Mouse (Mus musculus) adrenal gland, adult (tissue): ENCODE data around the gene Selenov.
"Not testable (repeated sequence)": the region's sequence is repeated elsewhere in the genome, so short reads cannot be mapped to it uniquely, and the experiment has no call there.

Experiments
- DNase-seq, 2 experiments: peaks; one replicate each; pipeline ENCODE4 v3.0.0; 2022 to 2023; ENCODE audit warnings: low spot score in 1 of 2; ENCODE audit not compliant: inconsistent age in 2 of 2

Selenov gene

GRCm38 (mm10) chr7:28298837-28299625, 8.0 kb upstream of the Selenov start:
- peak; percentile 44 to 78 for DNase-seq

DNA sequence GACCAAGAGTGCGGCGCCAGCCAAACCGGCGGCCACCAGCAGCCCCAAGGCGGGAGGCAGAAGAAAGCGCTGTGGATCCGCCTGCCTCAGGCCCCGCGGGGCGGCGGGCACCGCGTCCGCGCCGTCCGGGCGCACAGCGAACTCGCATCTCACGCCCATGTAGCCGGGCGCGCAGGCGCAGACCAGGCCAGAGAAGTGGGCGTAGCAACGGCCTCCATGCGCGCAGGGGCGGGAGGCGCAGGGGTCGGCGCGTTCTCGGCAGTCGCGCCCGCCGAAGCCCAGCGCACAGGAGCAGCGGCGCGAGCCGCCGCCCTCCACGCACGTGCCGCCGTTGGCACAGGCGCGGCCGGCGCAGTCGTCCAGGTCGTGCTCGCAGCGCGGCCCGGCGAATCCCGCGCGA, 3.5 kb upstream of the Selenov start:
- peak; percentile 72 to 79 for DNase-seq

- DNase-seq = no peak
Observed at GRCm38 (mm10) chr7:28290165-28290564, 821 bp downstream of the Selenov start.

DNA sequence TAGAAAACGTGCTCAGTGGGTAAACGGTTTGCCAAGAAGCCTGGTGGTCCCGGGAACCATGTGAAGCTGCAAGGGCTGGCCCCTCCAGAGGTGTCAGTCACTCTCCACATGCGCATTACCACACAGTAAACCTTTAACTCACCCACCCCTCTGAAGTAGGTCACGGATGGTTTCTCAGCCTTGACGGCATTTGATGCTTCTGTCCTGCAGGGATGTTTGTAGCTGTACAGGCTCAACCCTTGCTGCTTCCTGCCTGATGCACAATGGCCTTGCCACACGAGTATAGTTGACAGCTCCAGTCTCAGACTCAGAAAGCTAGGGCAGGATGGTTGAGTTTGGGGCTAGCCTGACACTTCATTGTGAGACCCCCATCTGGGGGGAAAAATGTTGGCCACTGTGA, 10.4 kb downstream of the Selenov start:
- DNase-seq = no peak

DNA sequence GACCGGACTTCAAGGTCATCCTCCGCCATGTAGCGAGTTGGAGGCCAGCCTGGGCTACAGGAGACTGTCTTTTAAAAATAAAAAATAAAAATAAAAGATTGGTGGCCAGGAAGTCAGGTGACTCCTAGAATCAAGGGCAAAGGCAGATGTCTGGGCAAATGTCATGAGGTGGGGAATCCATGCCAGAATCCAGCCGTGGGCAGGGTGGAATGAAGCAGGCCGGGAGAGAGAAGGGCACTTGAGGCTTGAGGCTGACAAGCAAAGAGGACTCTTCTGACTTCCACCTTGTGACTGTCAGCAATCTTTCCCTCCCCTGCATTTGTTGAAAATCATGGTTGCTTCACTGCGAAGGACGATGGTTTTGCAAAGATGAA, 12.7 kb downstream of the Selenov start:
- DNase-seq = no peak

GRCm38 (mm10) chr7:28277615-28278278, 13.2 kb downstream of the Selenov start, which contains the start of gene Eid2b:
Gene Eid2b (plus strand): TSS chr7:28277739.
- DNase-seq = peak; percentile 96 to 99

- DNase-seq = no peak
Observed at GRCm38 (mm10) chr7:28277237-28277614, 13.8 kb downstream of the Selenov start.

DNA sequence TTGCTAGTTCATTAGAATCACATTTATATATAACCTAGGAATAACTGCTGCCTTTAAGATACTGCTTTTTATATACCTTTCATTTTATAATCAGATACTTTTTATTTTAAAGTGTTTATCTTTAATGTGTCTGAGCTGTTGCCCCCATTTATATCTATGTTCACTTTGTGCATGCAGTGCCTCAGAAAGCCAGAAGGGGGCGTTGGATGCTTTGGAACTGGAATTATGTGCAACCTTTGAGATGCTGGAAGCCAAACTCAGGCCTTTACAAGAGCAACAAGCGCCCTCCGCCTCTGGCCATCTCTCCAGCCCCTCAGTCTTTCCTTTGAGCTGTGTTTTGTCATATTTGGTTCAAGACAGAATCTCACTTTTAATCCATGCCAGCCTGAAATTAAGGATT, 19.2 kb downstream of the Selenov start:
- DNase-seq = no peak

GRCm38 (mm10) chr7:28269355-28269754, 21.6 kb downstream of the Selenov start:
- no peak for DNase-seq

DNA sequence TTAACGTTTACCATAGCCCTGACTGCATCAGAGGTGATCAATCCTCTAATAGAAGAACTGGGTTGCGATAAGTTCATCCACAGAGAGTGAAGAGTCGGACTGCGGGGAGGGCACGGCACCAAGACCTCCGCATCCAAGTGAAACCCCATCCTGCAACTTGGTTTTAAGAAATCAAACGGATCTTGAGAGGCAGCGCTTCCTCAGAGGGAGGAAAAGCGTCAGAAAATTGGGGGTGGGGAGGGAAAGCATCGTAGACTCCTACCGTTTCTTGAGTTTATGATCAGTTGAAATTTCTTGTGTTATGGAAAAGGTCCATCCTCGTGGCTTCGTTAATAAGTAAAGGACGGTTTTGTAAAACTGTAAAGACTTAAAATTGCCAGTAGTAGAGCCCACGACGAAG, 22.4 kb downstream of the Selenov start:
- no peak for DNase-seq

DNA sequence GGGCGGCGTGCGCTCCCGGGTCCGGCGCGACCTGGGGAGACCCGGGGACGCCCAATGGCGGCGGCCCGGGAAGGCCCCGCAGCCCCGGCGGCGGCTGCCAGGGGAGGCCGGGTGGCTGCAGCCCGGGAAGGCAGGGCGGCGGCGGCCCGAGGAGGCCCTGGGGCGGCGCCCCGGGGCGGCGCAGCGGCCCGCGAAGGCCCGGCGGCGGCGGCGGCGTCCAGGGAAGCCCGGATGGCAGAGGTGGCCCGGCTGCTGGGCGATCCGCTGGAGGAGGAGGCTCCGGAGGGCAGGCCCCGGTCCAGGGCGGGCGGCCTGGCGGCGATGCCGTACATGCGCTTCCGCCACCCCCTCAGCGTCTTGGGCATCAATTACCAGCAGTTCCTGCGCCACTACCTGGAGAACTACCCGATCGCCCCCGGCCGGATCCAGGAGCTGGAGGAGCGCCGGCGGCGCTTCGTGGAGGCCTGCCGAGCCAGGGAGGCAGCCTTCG, 22.9 kb downstream of the Selenov start:
- peak; percentile 75 to 93 for DNase-seq

DNA sequence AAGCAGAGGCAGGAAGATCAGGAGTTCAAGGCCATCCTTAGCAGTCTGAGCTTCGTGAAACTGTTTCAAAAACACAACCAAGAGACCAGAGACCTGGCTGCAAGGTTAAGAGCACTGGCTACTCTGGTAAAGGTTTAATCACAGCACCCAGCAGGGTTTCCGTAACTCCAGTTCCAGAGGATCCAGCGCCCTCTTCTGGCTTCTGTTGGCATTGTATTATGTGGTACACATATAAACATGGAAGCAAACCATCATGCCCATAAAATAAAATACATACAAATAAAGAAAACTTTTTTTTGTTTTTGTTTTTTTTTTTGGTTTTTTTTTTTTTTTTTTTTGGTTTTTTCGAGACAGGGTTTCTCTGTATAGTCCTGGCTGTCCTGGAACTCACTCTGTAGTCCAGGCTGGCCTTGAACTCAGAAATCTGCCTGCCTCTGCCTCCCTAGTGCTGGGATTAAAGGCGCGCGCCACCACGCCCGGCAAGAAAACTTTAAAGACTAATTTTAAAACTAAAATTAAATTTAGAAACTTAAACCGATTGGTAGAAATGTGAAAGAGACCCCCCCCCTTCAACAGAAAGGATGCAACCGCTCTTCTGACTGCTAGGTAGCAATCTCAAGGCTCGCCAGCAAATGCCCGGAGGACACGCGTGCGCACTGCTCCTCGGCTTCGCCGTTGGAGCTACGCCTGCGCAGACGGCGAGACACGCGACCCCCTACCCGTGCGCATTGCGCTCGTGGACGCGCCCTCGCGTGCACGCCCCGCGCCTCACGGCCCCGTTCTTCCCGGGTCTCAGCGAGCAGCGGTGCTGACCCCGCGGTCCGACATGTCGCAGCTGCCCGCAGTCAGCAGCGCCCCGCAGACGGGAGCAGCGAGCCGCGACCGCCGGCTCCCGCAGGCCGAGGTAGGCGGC, 23.6 kb downstream of the Selenov start, which contains the start of gene Eid2:
Gene Eid2, plus strand, starts transcription at position 753 of the 913 bp plus-strand sequence.
- DNase-seq = peak in 1 of 2 experiments; percentile 89

DNA sequence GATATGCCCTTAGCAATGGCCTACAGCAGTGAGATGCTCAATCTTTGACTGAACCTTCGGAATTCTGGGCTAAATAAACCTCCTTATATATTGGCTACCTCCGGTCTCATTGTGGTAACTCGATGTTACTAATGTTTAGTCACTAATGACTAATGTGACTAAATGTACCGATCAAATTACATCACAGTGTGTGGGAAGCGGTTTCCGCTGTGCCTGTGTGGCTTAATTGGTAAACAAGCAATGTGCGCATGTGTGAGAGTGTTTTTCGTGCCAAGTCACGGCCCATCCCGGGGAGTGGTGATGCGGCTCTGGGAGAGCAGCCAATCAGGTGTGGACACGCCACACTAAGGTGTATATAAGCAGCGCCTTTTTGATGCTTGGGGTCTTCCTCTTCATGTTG, 25.6 kb downstream of the Selenov start:
- no peak for DNase-seq

DNA sequence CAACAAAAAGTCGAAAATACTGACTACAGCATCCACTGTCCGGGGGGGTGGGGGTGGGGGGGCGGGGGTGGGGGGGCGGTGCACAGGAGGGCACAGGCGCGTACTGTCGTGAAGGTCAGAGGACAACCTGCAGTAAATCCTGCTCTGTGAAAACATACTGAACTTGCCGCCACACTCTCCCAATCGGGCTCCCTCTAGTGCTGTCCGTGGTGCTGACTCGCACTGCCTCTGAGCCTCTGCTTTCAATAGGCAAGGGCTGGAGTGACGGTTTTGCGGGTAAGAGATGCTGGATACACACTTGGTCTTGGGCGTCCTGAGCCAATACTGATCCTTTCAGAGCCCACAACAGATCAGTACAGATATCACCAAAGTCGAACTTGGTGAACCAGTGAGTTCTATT, 27.2 kb downstream of the Selenov start:
- DNase-seq = peak; percentile 68 to 88

- no peak for DNase-seq
Observed at GRCm38 (mm10) chr7:28262861-28263260, 28.1 kb downstream of the Selenov start.

DNA sequence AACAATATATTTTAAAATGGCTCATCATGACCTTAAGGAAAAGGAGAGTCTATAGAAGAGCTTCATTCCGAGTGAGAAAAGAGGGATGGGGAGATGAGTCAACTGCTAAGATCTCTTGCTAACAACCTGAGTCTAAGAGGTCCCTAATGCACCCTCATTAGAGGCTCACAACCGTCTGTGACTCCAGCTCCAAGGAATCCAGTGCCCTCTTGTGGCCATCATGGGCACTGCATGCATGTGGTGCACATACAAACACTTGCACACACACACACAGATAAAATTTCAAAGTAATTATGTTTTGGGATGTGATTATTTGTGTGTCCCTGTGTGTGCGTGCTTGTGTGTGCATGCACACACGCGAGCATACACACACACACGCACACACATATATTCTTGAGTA, 35.5 kb downstream of the Selenov start:
- DNase-seq = no peak

DNA sequence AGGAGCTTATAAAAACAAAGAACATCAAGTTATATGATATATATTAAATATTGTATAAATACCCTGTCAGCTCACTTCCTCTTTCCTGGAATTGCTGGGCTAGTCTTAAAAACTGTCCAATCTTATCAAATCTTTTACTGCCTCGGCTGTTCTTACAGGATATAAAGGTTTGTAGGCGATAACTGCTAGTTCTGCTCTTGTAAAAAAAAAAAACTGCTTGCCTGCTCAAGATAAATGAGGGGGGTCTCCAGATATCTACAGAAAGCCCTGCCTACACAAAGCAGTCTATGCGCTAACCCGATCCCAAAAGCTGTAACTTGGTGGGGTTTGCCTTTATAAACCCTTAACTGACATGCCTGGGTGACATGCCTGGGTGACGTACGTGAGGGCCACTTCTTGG, 36.4 kb downstream of the Selenov start:
- no peak for DNase-seq

DNA sequence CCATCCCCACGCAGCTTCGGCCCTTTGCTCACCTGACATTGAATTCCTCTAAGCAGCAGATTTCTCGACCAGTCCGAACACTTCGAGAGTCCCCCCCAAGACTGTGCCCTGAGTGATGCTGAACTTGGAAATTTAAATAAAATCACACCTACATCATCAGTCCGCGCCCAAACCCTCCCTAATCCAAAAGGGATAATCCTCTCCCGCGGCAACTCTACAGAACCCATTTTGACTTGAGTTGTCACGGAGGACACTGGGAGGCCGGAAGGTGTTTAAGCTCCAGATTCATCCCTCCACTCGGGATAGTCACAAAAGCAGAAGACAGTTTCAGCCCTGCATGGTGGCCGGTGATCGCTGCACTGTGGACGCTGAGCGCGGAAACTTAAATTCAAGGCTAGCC, 39.0 kb downstream of the Selenov start:
- DNase-seq = no peak

- no peak for DNase-seq
Observed at GRCm38 (mm10) chr7:28248957-28249356, 42.0 kb downstream of the Selenov start.

- not testable (repeated sequence) for DNase-seq
Observed at GRCm38 (mm10) chr7:28243943-28244342, 47.0 kb downstream of the Selenov start.
